Mouse (Mus musculus) lung, embryonic 16.5 days (tissue): Measurements from ENCODE around the gene Diaph3. TPM values are rescaled to one million over a fixed set of nuclear protein-coding genes. Genes with fewer than 3 reads are reported as not detected.

Experiments
- ATAC-seq: fragments of 200-750 bp; cut with Nextera tagmentation; 2 replicates; pipeline ENCODE4 v1.8.0; 2017; ENCODE audit warnings: low read depth, mild to moderate bottlenecking, moderate library complexity
- H3K27ac ChIP-seq: fragments of 300-500 bp; sonication (generic); 2 replicates; pipeline ENCODE4 v1.5.1; 2014; ENCODE audit warnings: mild to moderate bottlenecking, control low read depth, low read length
- H3K27me3 ChIP-seq: fragments of 300-500 bp; sonication (generic); 2 replicates; pipeline ENCODE4 v1.6.1; 2014; ENCODE audit warnings: low read depth, low read length, mixed read lengths; ENCODE audit not compliant: control insufficient read depth, insufficient read depth
- H3K36me3 ChIP-seq: fragments of 300-500 bp; sonication (generic); 2 replicates; pipeline ENCODE4 v1.6.1; 2014; ENCODE audit warnings: low read length; ENCODE audit not compliant: control insufficient read depth, insufficient read depth
- H3K4me1 ChIP-seq: fragments of 300-500 bp; sonication (generic); replicated peaks from 2 replicates; pipeline ENCODE4 v1.6.1; 2014; ENCODE audit warnings: low read length, mixed read lengths; ENCODE audit not compliant: control insufficient read depth, insufficient read depth
- H3K4me2 ChIP-seq: fragments of 300-500 bp; sonication (generic); 2 replicates; pipeline ENCODE4 v1.6.1; 2014; ENCODE audit warnings: low read depth, low read length, control low read depth
- H3K4me3 ChIP-seq: fragments of 300-500 bp; sonication (generic); 2 replicates; pipeline ENCODE4 v1.5.1; 2014; ENCODE audit warnings: mild to moderate bottlenecking, low read length, control low read depth
- H3K9ac ChIP-seq: fragments of 300-500 bp; sonication (generic); 2 replicates; pipeline ENCODE4 v1.6.1; 2014; ENCODE audit warnings: low read length, control low read depth
- H3K9me3 ChIP-seq: fragments of 300-500 bp; sonication (generic); 2 replicates; pipeline ENCODE4 v1.6.1; 2016; ENCODE audit warnings: low read length; ENCODE audit not compliant: control insufficient read depth
- WGBS: fragments of 180-500 bp; shearing (Covaris S2); extraction: QIAGEN DNeasy Blood & Tissue Kit; methylation state at CpG from one replicate; pipeline ENCODE4 v1.1.7; 2014; 5-methylcytosine and 5-hydroxymethylcytosine counted together
- polyA plus RNA-seq: library from polyadenylated mRNA; unstranded; fragments of >200 nt; fragmentation: Nextera tagmentation; extraction: Ambion mirVana; gene quantifications from 2 replicates; pipeline ENCODE4 v1.2.1, GENCODE M21; 2015

The Diaph3 gene
- polyA plus RNA-seq, 1 experiment from 2014 or later = 17.6 TPM

DNA sequence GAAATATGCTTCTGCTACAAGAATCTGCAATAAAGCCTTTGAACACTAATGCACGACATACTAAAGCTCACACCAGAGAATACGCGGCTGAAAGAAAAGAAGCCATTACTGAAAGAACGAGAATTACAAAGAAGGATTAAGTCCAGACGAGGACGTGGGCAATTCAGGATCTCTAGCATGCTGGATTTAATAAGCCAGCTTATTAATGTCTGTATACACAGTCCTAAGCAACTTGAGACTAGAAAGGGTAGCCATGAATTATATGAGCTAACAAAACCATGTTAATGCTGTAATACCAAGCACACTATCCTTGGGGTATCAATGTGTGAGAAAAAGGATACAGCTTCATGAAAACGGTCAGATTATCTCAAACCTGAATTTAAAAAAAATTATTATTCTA, 214.2 kb downstream of the Diaph3 start:
- Histone ChIP-seq H3K36me3 (no peaks in the 10 kb centered on the region), H3K9me3 (no peaks in the 10 kb centered on the region), H3K27ac (no peak overlapping the region), H3K4me2 (no peak overlapping the region), H3K9ac (no peak overlapping the region), H3K4me3 (no peak overlapping the region), H3K4me1 (no peaks in the 10 kb centered on the region), H3K27me3 (no peaks in the 10 kb centered on the region)
- no peak for ATAC-seq
- WGBS = 90% methylated on average over 7 of the region's 7 CpGs

DNA sequence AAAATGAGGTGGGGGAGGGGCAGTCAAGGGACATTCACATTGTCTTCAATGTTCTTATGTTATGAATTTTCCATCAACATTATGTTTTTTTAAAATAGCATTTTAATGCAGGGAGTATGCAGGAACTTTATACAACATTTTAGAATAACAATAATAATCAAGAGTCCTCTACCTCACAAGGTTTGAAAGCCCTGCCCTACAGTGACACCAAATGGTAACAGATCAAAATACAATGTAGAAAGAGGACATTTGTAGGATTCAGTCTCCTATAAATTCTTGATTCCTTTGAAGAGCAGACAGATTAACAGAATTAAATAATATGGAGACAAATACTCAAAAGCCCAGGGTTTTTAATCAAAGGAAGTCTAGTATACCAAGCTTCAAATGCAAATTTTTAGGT, 242.1 kb downstream of the Diaph3 start:
- H3K36me3 ChIP-seq = no peaks in the 10 kb centered on the region; the same call in 1 of the 2 replicates
- ATAC-seq = no peak
- no peaks in the 10 kb centered on the region for H3K27me3 ChIP-seq
- no peak overlapping the region for H3K27ac ChIP-seq
- H3K9ac ChIP-seq = no peak overlapping the region
- H3K4me3 ChIP-seq = no peak overlapping the region
- no peaks in the 10 kb centered on the region for H3K4me1 ChIP-seq
- H3K4me2 ChIP-seq = no peak overlapping the region
- H3K9me3 ChIP-seq = no peaks in the 10 kb centered on the region

DNA sequence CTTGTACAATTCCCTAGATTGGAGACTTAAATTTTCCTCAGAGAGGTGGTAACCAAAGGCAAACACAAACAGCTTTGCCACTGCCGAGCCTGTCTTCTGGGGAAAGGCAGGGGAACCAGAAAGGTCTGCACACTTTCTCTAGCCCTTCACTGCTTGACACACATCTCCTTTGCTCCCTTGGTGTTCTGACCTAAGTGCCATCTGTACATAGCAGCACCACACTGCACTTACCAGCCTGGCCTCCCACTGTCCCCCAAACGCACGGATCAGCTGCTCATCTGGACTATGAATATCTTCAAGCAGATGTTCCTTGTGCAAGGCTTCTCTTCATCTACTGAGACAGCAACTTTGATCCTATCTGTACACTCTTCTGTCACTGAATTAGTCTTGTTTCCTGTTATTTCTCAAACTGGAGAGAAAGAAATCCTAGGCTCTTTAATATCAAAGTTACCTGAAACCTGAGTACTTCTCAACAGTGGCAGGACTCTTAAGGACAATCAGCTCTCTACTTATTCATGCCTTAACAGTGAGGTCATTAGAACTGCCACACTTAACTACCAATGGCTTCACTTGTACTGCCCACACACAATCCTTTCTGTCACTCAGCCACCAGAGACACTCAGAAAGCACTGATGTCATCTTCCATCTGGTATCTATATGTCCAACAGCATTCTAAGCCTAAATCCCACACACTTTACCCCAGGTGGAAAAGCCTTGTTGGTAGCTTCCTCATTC, 251.8 kb downstream of the Diaph3 start:
- no peak overlapping the region for H3K4me3 ChIP-seq
- H3K9me3 ChIP-seq = no peaks in the 10 kb centered on the region
- no peak overlapping the region for H3K9ac ChIP-seq
- H3K4me2 ChIP-seq = no peak overlapping the region
- ATAC-seq = peak; percentile 94
- H3K27ac ChIP-seq = peak overlapping the region; percentile 63
- no peaks in the 10 kb centered on the region for H3K27me3 ChIP-seq
- 55% methylated on average over 3 of the region's 3 CpGs for WGBS
- no peaks in the 10 kb centered on the region; the same call in 1 of the 2 replicates for H3K36me3 ChIP-seq
- H3K4me1 ChIP-seq = 0 out of 2 replicates have a peak, but pooled peaks cover 6% of the 10 kb centered on the region

DNA sequence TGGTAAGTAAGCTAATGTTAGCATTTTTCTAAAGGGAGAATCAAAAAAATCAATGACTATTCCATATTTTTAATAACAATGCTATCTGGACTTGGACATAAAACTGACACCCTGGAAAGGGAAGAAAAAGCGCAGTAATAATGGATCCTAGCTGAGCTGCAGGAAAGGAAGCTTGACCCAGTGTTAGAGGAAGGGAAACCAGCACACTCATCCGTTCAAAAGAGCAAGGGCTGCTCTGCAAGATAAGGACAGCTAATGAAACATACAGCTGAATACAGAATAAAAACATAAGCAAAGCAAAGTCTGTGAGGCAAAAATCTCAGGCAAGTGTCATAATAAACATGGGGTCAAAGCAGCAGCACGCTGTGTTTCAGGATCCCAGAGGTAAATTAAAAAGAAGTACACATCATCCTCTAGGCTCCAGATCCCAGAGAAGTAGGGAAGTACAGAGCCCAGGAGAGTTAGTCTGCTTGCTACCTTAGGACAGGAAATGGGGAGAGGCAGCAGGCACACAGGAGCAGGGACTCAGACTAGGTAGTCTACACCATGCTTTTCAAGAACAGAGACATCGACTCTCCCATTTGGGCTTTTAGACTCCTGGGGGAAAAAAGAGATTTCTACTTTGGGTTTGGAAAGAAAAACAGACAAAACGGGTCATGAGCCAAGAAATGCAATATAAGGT, 255.5 kb downstream of the Diaph3 start:
- Histone ChIP-seq H3K27ac (no peak overlapping the region), H3K4me2 (no peak overlapping the region), H3K9me3 (no peaks in the 10 kb centered on the region), H3K4me1 (0 out of 2 replicates have a peak, but pooled peaks cover 6% of the 10 kb centered on the region), H3K4me3 (no peak overlapping the region), H3K9ac (no peak overlapping the region), H3K27me3 (no peaks in the 10 kb centered on the region), H3K36me3 (no peaks in the 10 kb centered on the region)
- WGBS = 58% methylated on average over 5 of the region's 5 CpGs
- ATAC-seq = no peak

DNA sequence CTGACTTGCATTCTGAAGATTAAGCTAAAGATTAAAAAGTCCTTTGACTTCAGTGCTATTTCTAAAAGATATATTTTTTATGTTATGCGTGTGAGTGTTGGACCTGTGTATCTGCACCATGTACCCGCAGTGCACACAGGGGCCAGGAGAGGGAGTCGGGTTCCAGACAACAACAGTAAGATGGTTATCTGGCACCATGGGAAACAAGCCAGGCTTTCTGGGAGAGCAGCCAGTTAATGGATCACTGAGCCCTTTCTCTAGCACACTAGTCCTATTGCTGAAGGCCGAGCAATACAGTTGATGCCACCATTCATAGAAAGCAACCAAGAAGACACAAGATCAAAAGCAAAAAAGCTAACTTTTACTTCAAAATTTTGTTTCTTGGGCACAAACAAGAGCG, 271.5 kb downstream of the Diaph3 start:
- H3K36me3 ChIP-seq = no peaks in the 10 kb centered on the region
- ATAC-seq = no peak
- no peak overlapping the region for H3K9ac ChIP-seq
- 79% methylated on average over 5 of the region's 5 CpGs for WGBS
- H3K4me2 ChIP-seq = no peak overlapping the region
- no peak overlapping the region for H3K27ac ChIP-seq
- H3K27me3 ChIP-seq = no peaks in the 10 kb centered on the region
- no peaks in the 10 kb centered on the region for H3K4me1 ChIP-seq
- H3K9me3 ChIP-seq = no peaks in the 10 kb centered on the region
- no peak overlapping the region for H3K4me3 ChIP-seq

DNA sequence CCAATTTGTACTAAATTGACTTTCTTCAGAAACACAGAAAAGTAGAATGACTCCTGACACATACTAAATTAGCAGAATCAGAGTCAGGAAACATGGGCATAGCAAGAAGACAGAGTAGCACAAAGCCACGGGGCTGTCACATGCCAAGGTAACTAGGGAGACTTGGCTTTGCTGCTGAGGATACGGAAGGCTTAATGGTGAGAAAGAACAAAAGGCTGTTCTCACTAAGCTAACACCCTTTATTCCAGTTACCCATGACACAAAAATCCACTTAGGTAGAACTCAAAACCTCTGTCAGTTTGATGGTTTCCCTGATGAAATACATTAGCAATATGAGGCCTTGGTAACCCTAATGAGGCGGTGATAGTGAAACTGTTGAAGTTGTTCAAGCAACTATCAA, 273.9 kb downstream of the Diaph3 start:
- H3K9ac ChIP-seq = no peak overlapping the region
- H3K9me3 ChIP-seq = no peaks in the 10 kb centered on the region
- H3K36me3 ChIP-seq = no peaks in the 10 kb centered on the region
- no peak overlapping the region for H3K27ac ChIP-seq
- no peak for ATAC-seq
- H3K4me3 ChIP-seq = no peak overlapping the region
- no peaks in the 10 kb centered on the region for H3K4me1 ChIP-seq
- 67% methylated on average over 3 of the region's 3 CpGs for WGBS
- no peaks in the 10 kb centered on the region for H3K27me3 ChIP-seq
- no peak overlapping the region for H3K4me2 ChIP-seq

DNA sequence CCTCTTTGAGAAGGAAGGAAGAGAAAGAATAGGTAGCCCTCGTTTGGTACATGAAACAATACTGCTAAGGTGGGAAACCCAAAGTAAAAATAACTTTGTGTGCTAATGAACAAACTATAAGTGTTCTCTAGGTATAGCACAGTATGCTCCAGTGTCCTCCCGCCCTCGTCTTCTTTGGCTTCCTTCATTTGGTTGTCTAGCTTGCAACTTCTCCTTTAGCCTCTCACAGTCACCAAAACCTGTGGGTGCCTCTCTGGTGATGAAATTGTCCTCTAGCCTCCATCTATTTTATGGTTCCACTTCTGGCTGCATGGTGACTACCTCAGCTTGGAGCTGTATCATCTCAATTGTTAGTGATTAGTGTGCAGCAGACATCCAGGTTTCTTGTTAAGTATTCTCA, 277.0 kb downstream of the Diaph3 start:
- WGBS = 92% methylated on average over 3 of the region's 3 CpGs
- H3K27me3 ChIP-seq = no peaks in the 10 kb centered on the region
- no peaks in the 10 kb centered on the region for H3K9me3 ChIP-seq
- H3K27ac ChIP-seq = no peak overlapping the region
- H3K9ac ChIP-seq = no peak overlapping the region
- no peaks in the 10 kb centered on the region for H3K4me1 ChIP-seq
- no peak for ATAC-seq
- H3K4me2 ChIP-seq = no peak overlapping the region
- no peaks in the 10 kb centered on the region for H3K36me3 ChIP-seq
- H3K4me3 ChIP-seq = no peak overlapping the region

DNA sequence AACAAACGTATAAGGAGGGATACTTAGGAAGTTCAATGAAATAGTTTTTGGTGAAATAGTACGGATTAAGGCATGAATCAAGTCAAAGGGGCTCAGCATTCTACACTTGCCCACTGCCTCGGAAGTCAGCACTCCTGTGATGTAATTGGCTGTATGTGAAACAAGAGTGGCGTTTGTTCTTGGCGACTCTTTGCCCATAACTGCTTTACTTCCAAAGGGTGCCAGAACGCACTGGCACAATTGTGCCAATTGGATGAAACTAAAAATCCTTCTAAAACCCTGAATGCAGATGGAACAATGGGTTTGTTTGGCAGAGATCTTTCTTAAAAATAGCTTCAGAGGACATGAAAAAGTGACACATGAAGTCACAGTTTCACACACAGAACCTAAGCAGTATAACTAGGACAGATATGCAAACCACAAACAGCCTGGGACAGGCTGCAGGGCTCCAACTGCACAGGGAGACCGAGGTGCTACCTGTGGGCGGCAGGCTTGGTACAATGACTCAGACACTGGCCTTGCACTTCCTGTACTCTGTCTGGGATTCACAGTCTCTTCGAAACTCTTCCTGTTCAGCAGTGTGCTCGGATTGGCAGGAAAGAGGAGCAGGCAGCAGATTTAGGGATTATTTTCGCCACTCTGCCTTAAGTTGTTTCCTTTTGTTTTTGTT, 279.6 kb downstream of the Diaph3 start:
- H3K9me3 ChIP-seq = no peaks in the 10 kb centered on the region
- H3K36me3 ChIP-seq = no peaks in the 10 kb centered on the region
- no peak overlapping the region for H3K9ac ChIP-seq
- no peak overlapping the region for H3K4me3 ChIP-seq
- no peaks in the 10 kb centered on the region for H3K27me3 ChIP-seq
- 75% methylated on average over 11 of the region's 11 CpGs for WGBS
- no peaks in the 10 kb centered on the region for H3K4me1 ChIP-seq
- no peak overlapping the region for H3K27ac ChIP-seq
- no peak for ATAC-seq
- H3K4me2 ChIP-seq = no peak overlapping the region

DNA sequence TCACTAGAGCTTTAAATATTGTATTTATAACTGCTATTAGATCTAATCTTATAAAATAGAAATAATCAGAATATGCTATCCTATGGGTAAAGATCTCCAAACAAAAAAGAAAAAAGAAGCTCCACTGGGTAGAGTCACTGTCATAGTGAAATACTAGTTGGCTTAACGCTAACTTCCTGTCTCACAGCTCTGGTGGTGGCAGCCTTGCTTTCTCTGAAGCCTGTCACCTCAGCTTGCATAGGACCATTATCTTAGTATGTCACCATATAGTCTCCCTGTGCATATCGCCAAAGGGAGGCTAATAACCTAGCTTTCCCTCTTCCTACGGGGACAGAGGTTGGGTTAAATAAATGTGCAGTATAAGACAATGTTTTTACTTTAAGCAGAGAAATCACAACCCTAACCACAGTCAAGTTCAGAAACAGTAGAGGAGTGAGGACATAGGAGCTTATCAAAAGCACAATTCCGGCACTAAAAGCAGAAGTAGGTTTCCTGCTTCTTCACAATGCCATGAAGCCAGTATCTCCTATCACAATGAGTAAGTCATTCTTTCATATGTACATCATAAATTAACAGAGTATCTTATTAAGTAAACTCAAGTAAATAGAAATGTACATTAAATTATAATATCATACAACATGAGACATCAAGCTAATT, 293.8 kb downstream of the Diaph3 start:
- H3K4me1 ChIP-seq = no peaks in the 10 kb centered on the region
- 78% methylated on average over 4 of the region's 4 CpGs for WGBS
- no peak overlapping the region for H3K4me3 ChIP-seq
- no peak for ATAC-seq
- no peak overlapping the region for H3K27ac ChIP-seq
- H3K27me3 ChIP-seq = no peaks in the 10 kb centered on the region
- no peak overlapping the region for H3K9ac ChIP-seq
- no peaks in the 10 kb centered on the region for H3K9me3 ChIP-seq
- no peaks in the 10 kb centered on the region for H3K36me3 ChIP-seq
- no peak overlapping the region for H3K4me2 ChIP-seq
